Mouse (Mus musculus) limb, embryonic 11.5 days (tissue): ENCODE measurements around the gene Spaar. TPM values are rescaled to one million over a fixed set of nuclear protein-coding genes. Genes with fewer than 3 reads are reported as not detected.
"Not testable (repeated sequence)": the region's sequence is repeated elsewhere in the genome, so short reads cannot be mapped to it uniquely, and the experiment has no call there.

Source experiments
- ATAC-seq: fragments of 200-750 bp; cut with Nextera tagmentation; 2 replicates; pipeline ENCODE4 v1.8.0; 2017; ENCODE audit warnings: low read depth; ENCODE audit not compliant: insufficient number of reproducible peaks, low FRiP score, low TSS enrichment
- DNase-seq: peaks from one replicate; pipeline ENCODE4 v3.0.0-alpha.2; 2015; ENCODE audit warnings: low spot score
- H3K27ac ChIP-seq: fragments of 300-500 bp; sonication (generic); replicated peaks from 2 replicates; pipeline ENCODE4 v1.5.1; 2014; ENCODE audit warnings: low read depth, mild to moderate bottlenecking, low read length
- H3K27me3 ChIP-seq: fragments of 300-500 bp; sonication (generic); 2 replicates; pipeline ENCODE4 v1.6.1; 2014; ENCODE audit warnings: mild to moderate bottlenecking, low read length, mixed read lengths; ENCODE audit not compliant: control insufficient read depth, insufficient read depth
- H3K36me3 ChIP-seq: fragments of 300-500 bp; sonication (generic); 2 replicates; pipeline ENCODE4 v1.6.1; 2014; ENCODE audit warnings: mild to moderate bottlenecking, low read length, moderate library complexity, mixed read lengths; ENCODE audit not compliant: control insufficient read depth, insufficient read depth
- H3K4me1 ChIP-seq: fragments of 300-500 bp; sonication (generic); 2 replicates; pipeline ENCODE4 v1.6.1; 2014; ENCODE audit warnings: low read length, mixed read lengths; ENCODE audit not compliant: control insufficient read depth, insufficient read depth
- H3K4me2 ChIP-seq: fragments of 300-500 bp; sonication (generic); 2 replicates; pipeline ENCODE4 v1.6.1; 2014; ENCODE audit warnings: low read depth, mild to moderate bottlenecking, moderate library complexity; ENCODE audit not compliant: severe bottlenecking
- H3K4me3 ChIP-seq: fragments of 300-500 bp; sonication (generic); 2 replicates; pipeline ENCODE4 v1.5.1; 2014; ENCODE audit warnings: low read depth, low read length
- H3K9ac ChIP-seq: fragments of 300-500 bp; sonication (generic); 2 replicates; pipeline ENCODE4 v1.6.1; 2014; ENCODE audit warnings: mild to moderate bottlenecking, low read length
- H3K9me3 ChIP-seq: fragments of 300-500 bp; sonication (generic); 2 replicates; pipeline ENCODE4 v1.6.1; 2016; ENCODE audit warnings: low read length; ENCODE audit not compliant: control insufficient read depth
- WGBS: fragments of 180-500 bp; shearing (Covaris S2); extraction: QIAGEN DNeasy Blood & Tissue Kit; methylation state at CpG from one replicate; pipeline ENCODE4 v1.1.7; 2014; 5-methylcytosine and 5-hydroxymethylcytosine counted together
- polyA plus RNA-seq: library from polyadenylated mRNA; unstranded; fragments of >200 nt; fragmentation: Nextera tagmentation; extraction: Ambion mirVana; gene quantifications from 2 replicates; pipeline ENCODE4 v1.2.1, GENCODE M21; 2014

Gene Spaar
- polyA plus RNA-seq, 1 experiment from 2014 or later = 0.20 TPM

- not testable (repeated sequence) for DNase-seq, H3K9ac ChIP-seq, H3K4me1 ChIP-seq, ATAC-seq, H3K27me3 ChIP-seq, H3K27ac ChIP-seq, H3K4me2 ChIP-seq, H3K4me3 ChIP-seq, H3K9me3 ChIP-seq, H3K36me3 ChIP-seq
- WGBS = 89% methylated on average over 5 of the region's 5 CpGs
Observed at GRCm38 (mm10) chr4:43795844-43796243, 66.0 kb downstream of the Spaar start.

GRCm38 (mm10) chr4:43798936-43799335, 69.1 kb downstream of the Spaar start:
- H3K4me1 ChIP-seq = no peaks in the 10 kb centered on the region
- H3K27me3 ChIP-seq = no peaks in the 10 kb centered on the region
- no peak overlapping the region for H3K4me2 ChIP-seq
- WGBS = 63% methylated on average over 7 of the region's 7 CpGs
- ATAC-seq = no peak
- H3K4me3 ChIP-seq = no peak overlapping the region
- no peak overlapping the region for H3K27ac ChIP-seq
- H3K9me3 ChIP-seq = 0 out of 2 replicates have a peak, but pooled peaks cover 3% of the 10 kb centered on the region
- no peaks in the 10 kb centered on the region for H3K36me3 ChIP-seq
- no peak for DNase-seq
- H3K9ac ChIP-seq = no peak overlapping the region

Other genes starting within 250 kb of the Spaar start
- not detected in 2 replicates for gene Sit1, start 246.3 kb upstream of the Spaar start, polyA plus RNA-seq
- 58.3 and 58.9 TPM in 2 replicates for gene Ccdc107, start 237.1 kb upstream of the Spaar start, polyA plus RNA-seq
- 45.6 and 48.2 TPM in 2 replicates for gene Arhgef39, start 230.3 kb upstream of the Spaar start, polyA plus RNA-seq
- 0.65 and 1.1 TPM in 2 replicates for gene Car9, start 223.1 kb upstream of the Spaar start, polyA plus RNA-seq
- gene Tpm2, start 206.3 kb upstream of the Spaar start, polyA plus RNA-seq = 104 and 110 TPM in 2 replicates
- gene Creb3, start 167.7 kb upstream of the Spaar start, polyA plus RNA-seq = 39.4 and 43.3 TPM in 2 replicates
- 39.1 and 39.5 TPM in 2 replicates for gene Tln1, start 167.3 kb upstream of the Spaar start, polyA plus RNA-seq
- 32.6 and 34.1 TPM in 2 replicates for gene Rgp1, start 151.3 kb upstream of the Spaar start, polyA plus RNA-seq
- gene Gba2, start 151.2 kb upstream of the Spaar start, polyA plus RNA-seq = 20.7 and 20.8 TPM in 2 replicates
- 2.3 TPM in 1 of 2 replicates, not detected in the other for gene Msmp, start 145.5 kb upstream of the Spaar start, polyA plus RNA-seq
- gene Npr2, start 98.1 kb upstream of the Spaar start, polyA plus RNA-seq = 7.9 and 8.1 TPM in 2 replicates
- gene Spag8, start 76.4 kb upstream of the Spaar start, polyA plus RNA-seq = 0.89 and 1.1 TPM in 2 replicates
- 71.4 and 73.9 TPM in 2 replicates for gene Hint2, start 73.6 kb upstream of the Spaar start, polyA plus RNA-seq
- 2.7 and 2.8 TPM in 2 replicates for gene Tmem8b, start 61.1 kb upstream of the Spaar start, polyA plus RNA-seq
- gene Fam221b, start 60.9 kb upstream of the Spaar start, polyA plus RNA-seq = 2.6 and 3.0 TPM in 2 replicates
- gene Olfr70, start 29.2 kb upstream of the Spaar start, polyA plus RNA-seq = not detected in 2 replicates
- gene Olfr71, start 19.8 kb upstream of the Spaar start, polyA plus RNA-seq = not detected in 2 replicates
- gene Hrct1, start 2.8 kb upstream of the Spaar start, polyA plus RNA-seq = 0.29 TPM in 1 of 2 replicates, not detected in the other
- not detected in 2 replicates for gene Olfr159, start 41.0 kb downstream of the Spaar start, polyA plus RNA-seq
- gene Olfr156, start 93.9 kb downstream of the Spaar start, polyA plus RNA-seq = 0.16 and 0.34 TPM in 2 replicates
- not detected in 2 replicates for gene Olfr157, start 110.2 kb downstream of the Spaar start, polyA plus RNA-seq
- not detected in 2 replicates for gene Olfr155, start 121.5 kb downstream of the Spaar start, polyA plus RNA-seq
- gene Reck, start 145.5 kb downstream of the Spaar start, polyA plus RNA-seq = 25.7 and 26.1 TPM in 2 replicates
- gene Glipr2, start 227.4 kb downstream of the Spaar start, polyA plus RNA-seq = 70.4 and 75.2 TPM in 2 replicates